Mouse (Mus musculus) heart, postnatal 0 days (tissue): ENCODE data around the gene Srgap1. TPM values are rescaled to one million over a fixed set of nuclear protein-coding genes. Genes with fewer than 3 reads are reported as not detected.
"Not testable (repeated sequence)": the region's sequence is repeated elsewhere in the genome, so short reads cannot be mapped to it uniquely, and the experiment has no call there.

ENCODE experiments used
- ATAC-seq: fragments of 200-750 bp; cut with Nextera tagmentation; 2 replicates; pipeline ENCODE4 v1.8.0; 2017; ENCODE audit warnings: low read depth, moderate number of reproducible peaks, moderate library complexity; ENCODE audit not compliant: insufficient read depth
- DNase-seq: peaks from one replicate; pipeline ENCODE4 v3.0.0-alpha.2; 2016; ENCODE audit warnings: low spot score
- H3K27ac ChIP-seq: fragments of 300-500 bp; sonication (generic); 2 replicates; pipeline ENCODE4 v1.5.1; 2014; ENCODE audit warnings: low read depth, mild to moderate bottlenecking
- H3K27me3 ChIP-seq: fragments of 300-500 bp; sonication (generic); 2 replicates; pipeline ENCODE4 v1.6.1; 2014; ENCODE audit warnings: low read length, mixed read lengths; ENCODE audit not compliant: control insufficient read depth, insufficient read depth
- H3K36me3 ChIP-seq: fragments of 300-500 bp; sonication (generic); replicated peaks from 2 replicates; pipeline ENCODE4 v1.6.1; 2014; ENCODE audit warnings: low read length, mixed read lengths; ENCODE audit not compliant: control insufficient read depth, insufficient read depth
- H3K4me1 ChIP-seq: fragments of 300-500 bp; sonication (generic); 2 replicates; pipeline ENCODE4 v1.6.1; 2014; ENCODE audit warnings: antibody characterized with exemption; ENCODE audit not compliant: control insufficient read depth, insufficient read depth
- H3K4me2 ChIP-seq: fragments of 300-500 bp; sonication (generic); 2 replicates; pipeline ENCODE4 v1.6.1; 2014; ENCODE audit warnings: low read depth, mild to moderate bottlenecking, low read length, moderate library complexity
- H3K4me3 ChIP-seq: fragments of 300-500 bp; sonication (generic); 2 replicates; pipeline ENCODE4 v1.5.1; 2014; ENCODE audit warnings: low read depth, low read length
- H3K9ac ChIP-seq: fragments of 300-500 bp; sonication (generic); replicated peaks from 2 replicates; pipeline ENCODE4 v1.6.1; 2014; ENCODE audit warnings: low read depth, low read length, mixed read lengths
- H3K9me3 ChIP-seq: fragments of 300-500 bp; sonication (generic); replicated peaks from 2 replicates; pipeline ENCODE4 v1.6.1; 2016; ENCODE audit warnings: low read length; ENCODE audit not compliant: control insufficient read depth
- CTCF ChIP-seq: IDR thresholded peaks from 2 replicates; pipeline ENCODE4 v1.5.1; 2016; ENCODE audit warnings: antibody characterized with exemption, control low read depth, low read depth
- EP300 ChIP-seq: IDR thresholded peaks from 2 replicates; pipeline ENCODE4 v1.6.1; 2016; ENCODE audit warnings: antibody characterized with exemption, low read depth
- WGBS: fragments of 180-500 bp; shearing (Covaris S2); extraction: QIAGEN DNeasy Blood & Tissue Kit; methylation state at CpG from one replicate; pipeline ENCODE4 v1.1.7; 2014; 5-methylcytosine and 5-hydroxymethylcytosine counted together
- polyA plus RNA-seq: library from polyadenylated mRNA; unstranded; fragments of >200 nt; fragmentation: Nextera tagmentation; extraction: Ambion mirVana; gene quantifications from 2 replicates; pipeline ENCODE4 v1.2.1, GENCODE M21; 2015
- total RNA-seq: library from RNA; depleted of rRNA; stranded (reverse); fragments of >200 nt; gene quantifications from 2 replicates; pipeline ENCODE4 v1.2.3, GENCODE M21; 2014; ENCODE audit warnings: low replicate concordance

The Srgap1 gene
- total and polyA plus RNA-seq, 2 experiments from 2014 or later = 3.4 to 5.0 TPM

DNA sequence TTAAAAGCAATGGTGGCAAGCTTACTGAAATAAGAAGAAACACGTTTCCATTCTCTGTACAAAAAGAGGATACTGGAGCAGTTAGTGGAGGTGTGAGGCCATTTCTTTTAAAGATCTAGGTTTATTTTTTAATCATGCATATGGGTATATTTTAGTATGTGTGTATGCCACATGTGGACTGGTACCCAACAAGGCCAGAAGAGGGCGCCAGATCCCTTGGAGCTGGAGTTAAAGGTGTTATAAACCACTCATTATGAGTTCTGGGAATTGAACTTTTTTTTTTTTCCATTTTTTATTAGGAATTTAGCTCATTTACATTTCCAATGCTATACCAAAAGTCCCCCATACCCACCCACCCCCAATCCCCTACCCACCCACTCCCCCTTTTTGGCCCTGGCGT, 279.8 kb downstream of the Srgap1 start:
- H3K27me3 ChIP-seq, H3K4me3 ChIP-seq, H3K4me1 ChIP-seq, H3K9ac ChIP-seq, H3K36me3 ChIP-seq, DNase-seq, ATAC-seq, H3K9me3 ChIP-seq, H3K4me2 ChIP-seq, H3K27ac ChIP-seq: not testable (repeated sequence)
- TF ChIP-seq CTCF = peak; percentile 24
- 80% methylated on average over 3 of the region's 3 CpGs for WGBS

DNA sequence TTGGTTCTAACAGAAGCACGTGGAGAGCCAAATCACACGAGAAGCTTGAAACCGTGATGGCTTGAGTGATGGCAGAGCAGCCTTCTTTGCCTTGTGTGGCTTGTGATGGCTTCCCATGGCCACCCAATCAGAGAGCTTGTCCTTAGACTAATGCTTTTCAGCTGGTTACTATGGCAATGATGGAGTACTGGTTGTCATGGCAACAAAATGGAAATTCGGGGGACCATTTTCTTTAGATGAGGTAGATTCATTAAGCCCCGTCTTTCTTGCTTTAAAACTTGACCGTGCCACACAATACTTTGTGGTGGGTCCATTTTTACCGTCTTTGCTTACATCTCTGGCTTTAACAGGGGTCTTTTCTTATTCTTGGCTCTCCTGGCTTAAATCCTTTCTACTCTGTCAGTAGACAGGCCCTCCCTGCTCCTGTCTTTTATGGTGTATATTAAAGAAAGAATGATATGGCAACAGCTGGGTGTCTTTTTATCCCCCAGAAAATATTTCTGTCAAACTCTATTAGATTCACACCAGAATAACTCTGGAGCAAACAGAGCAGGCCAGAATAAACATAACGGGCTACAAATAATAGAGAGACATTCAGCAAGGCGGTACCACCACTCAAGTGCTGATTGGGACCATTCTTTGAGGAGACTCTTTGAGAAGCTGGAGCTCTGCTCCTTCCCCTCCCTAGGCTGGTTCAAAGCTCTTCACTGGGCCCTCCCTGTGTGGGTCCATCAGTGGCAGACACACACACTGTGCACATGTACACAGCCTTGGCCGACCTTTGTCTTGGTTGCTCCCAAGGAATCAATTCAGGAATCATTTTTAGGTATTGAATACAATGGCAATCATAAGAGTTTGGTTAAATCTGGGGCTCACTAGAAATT, 281.7 kb downstream of the Srgap1 start:
- no peak overlapping the region for H3K9ac ChIP-seq
- ATAC-seq (no peak), DNase-seq (no peak)
- TF ChIP-seq CTCF = no peak
- no peak for TF ChIP-seq EP300
- no peak overlapping the region for H3K27ac ChIP-seq
- WGBS = 82% methylated on average over 10 of the region's 10 CpGs
- no peaks in the 10 kb centered on the region for H3K27me3 ChIP-seq
- H3K9me3 ChIP-seq = no peaks in the 10 kb centered on the region
- H3K36me3 ChIP-seq = no peaks in the 10 kb centered on the region
- H3K4me3 ChIP-seq = no peak overlapping the region
- H3K4me1 ChIP-seq = no peaks in the 10 kb centered on the region
- no peak overlapping the region for H3K4me2 ChIP-seq

DNA sequence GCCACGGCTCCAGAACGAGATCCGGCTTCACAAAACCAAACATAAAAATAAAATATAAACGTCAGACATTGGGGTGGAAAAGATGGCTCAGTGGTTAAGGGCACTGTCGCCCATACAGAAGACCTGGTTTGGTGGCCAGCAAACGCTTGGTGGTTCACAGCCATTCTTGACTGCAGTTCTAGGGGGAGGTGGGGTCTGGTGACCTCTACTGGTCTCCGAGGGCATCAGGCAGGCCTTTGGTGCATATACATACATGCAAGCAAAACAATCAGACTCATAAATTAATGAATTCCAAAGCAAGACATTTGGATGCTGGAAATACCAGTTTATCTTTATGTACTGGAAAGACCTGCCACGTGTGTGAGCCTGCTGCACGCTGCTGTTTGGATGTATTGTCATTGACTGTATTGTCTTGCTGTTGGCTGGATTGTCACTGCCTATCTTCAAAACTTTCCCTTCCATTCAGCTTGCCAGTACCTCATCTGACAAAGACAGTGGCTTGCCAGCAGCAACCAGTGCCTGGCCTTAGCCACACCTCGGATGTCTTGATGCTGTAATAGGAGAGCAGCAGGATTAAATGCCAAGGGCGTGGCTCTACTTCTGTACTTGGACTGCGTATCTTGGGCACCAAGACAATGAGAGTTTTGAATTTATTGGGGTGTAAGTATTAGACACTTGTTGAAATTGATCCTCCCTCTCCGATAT, 282.5 kb downstream of the Srgap1 start:
- H3K27ac ChIP-seq = no peak overlapping the region
- H3K4me3 ChIP-seq = no peak overlapping the region
- H3K27me3 ChIP-seq = no peaks in the 10 kb centered on the region
- TF ChIP-seq CTCF (no peak), EP300 (no peak)
- H3K9me3 ChIP-seq = no peaks in the 10 kb centered on the region
- no peak for ATAC-seq
- H3K36me3 ChIP-seq = no peaks in the 10 kb centered on the region
- H3K9ac ChIP-seq = no peak overlapping the region
- 75% methylated on average over 13 of the region's 13 CpGs for WGBS
- DNase-seq = no peak
- H3K4me2 ChIP-seq = no peak overlapping the region
- no peaks in the 10 kb centered on the region for H3K4me1 ChIP-seq

DNA sequence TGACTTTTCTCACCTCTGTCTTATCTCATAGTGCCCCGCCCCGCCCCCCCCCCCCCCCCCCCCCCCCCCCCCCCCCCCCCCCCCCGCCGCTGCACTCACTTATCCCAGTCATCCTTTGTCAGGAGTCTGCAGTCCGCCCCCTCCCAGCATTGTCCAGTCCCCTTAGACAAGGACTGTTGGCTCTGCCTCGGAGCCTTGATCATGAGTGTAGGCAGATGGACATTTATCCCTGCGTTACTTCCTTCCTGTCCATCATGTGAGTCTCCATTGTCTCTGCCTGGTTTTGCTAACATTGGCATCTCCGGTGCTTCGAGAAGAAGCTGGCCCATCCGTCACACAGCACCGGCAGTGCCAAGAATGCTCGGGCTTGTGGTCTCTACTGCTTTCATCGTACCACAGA, 283.9 kb downstream of the Srgap1 start:
- no peak for ATAC-seq
- no peak overlapping the region for H3K9ac ChIP-seq
- H3K4me2 ChIP-seq = no peak overlapping the region
- H3K4me1 ChIP-seq = no peaks in the 10 kb centered on the region
- TF ChIP-seq EP300 (no peak), CTCF (no peak)
- no peak overlapping the region for H3K4me3 ChIP-seq
- no peak overlapping the region for H3K27ac ChIP-seq
- WGBS = 56% methylated on average over 10 of the region's 13 CpGs
- no peaks in the 10 kb centered on the region for H3K9me3 ChIP-seq
- DNase-seq = no peak
- no peaks in the 10 kb centered on the region for H3K36me3 ChIP-seq
- no peaks in the 10 kb centered on the region for H3K27me3 ChIP-seq

DNA sequence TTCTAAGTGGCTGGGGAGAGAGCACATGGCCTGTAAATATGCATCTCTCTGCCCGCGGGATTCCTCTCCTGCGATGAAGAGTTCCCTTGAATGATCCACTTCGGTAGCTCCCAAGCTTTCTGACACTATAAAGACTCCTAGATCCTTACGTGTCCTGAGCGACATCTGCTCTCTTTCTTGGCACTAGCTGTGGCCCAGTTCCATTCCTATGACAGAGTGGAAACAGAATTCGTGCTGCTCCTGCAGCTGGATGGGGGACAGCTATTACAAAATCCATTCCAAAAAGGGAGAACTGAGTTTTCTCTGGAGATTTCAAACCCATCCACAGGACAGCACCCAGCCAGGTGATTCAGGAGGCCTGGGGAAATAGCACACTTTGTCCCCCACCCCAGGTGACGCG, 285.0 kb downstream of the Srgap1 start:
- WGBS = 83% methylated on average over 9 of the region's 9 CpGs
- no peaks in the 10 kb centered on the region for H3K36me3 ChIP-seq
- no peak overlapping the region for H3K4me2 ChIP-seq
- TF ChIP-seq EP300 (no peak), CTCF (no peak)
- no peaks in the 10 kb centered on the region for H3K27me3 ChIP-seq
- DNase-seq (no peak), ATAC-seq (no peak)
- no peak overlapping the region for H3K4me3 ChIP-seq
- H3K4me1 ChIP-seq = no peaks in the 10 kb centered on the region
- no peak overlapping the region for H3K27ac ChIP-seq
- H3K9me3 ChIP-seq = no peaks in the 10 kb centered on the region
- no peak overlapping the region for H3K9ac ChIP-seq
